Mouse (Mus musculus): ENCODE measurements at regions not wholly inside any gene's neighbourhood (a gene's known extent, or its start where the extent isn't known, plus 50 kb on each side); places are given as distances from the start of the nearest gene placed in this dataset.

- TF ChIP-seq GATA1 (IDR thresholded peaks at IDR 0.05; ENCODE audit: low read length) = no peak
Measured at GRCm38 (mm10) chr3:51111241-51111640, 113.0 kb upstream of the Noct start.

- no peak for TF ChIP-seq GATA1 (IDR thresholded peaks at IDR 0.05; ENCODE audit: low read length)
Measured at GRCm38 (mm10) chr3:51112351-51112750, 111.9 kb upstream of the Noct start.

- no peak for TF ChIP-seq GATA1 (IDR thresholded peaks at IDR 0.05; ENCODE audit: low read length)
Measured at GRCm38 (mm10) chr3:51115921-51116320, 108.3 kb upstream of the Noct start.

GRCm38 (mm10) chr3:51118706-51119105, 105.5 kb upstream of the Noct start:
- no peak for TF ChIP-seq GATA1 (IDR thresholded peaks at IDR 0.05; ENCODE audit: low read length)

GRCm38 (mm10) chr3:51120522-51120921, 103.7 kb upstream of the Noct start:
- TF ChIP-seq GATA1 (IDR thresholded peaks at IDR 0.05; ENCODE audit: low read length) = no peak

GRCm38 (mm10) chr3:51121703-51122540, 102.3 kb upstream of the Noct start:
- no peak for TF ChIP-seq GATA1 (IDR thresholded peaks at IDR 0.05; ENCODE audit: low read length)

GRCm38 (mm10) chr3:51122541-51122935, 101.7 kb upstream of the Noct start:
- no peak for TF ChIP-seq GATA1 (IDR thresholded peaks at IDR 0.05; ENCODE audit: low read length)

- TF ChIP-seq GATA1 (IDR thresholded peaks at IDR 0.05; ENCODE audit: low read length) = no peak
Measured at GRCm38 (mm10) chr3:51127875-51128274, 96.4 kb upstream of the Noct start.

GRCm38 (mm10) chr3:51128491-51129155, 95.6 kb upstream of the Noct start:
- TF ChIP-seq GATA1 (IDR thresholded peaks at IDR 0.05; ENCODE audit: low read length) = no peak

GRCm38 (mm10) chr3:51130709-51131108, 93.5 kb upstream of the Noct start:
- TF ChIP-seq GATA1 (IDR thresholded peaks at IDR 0.05; ENCODE audit: low read length) = no peak

- TF ChIP-seq GATA1 (IDR thresholded peaks at IDR 0.05; ENCODE audit: low read length) = no peak
Measured at GRCm38 (mm10) chr3:51131341-51131740, 92.9 kb upstream of the Noct start.

- no peak for TF ChIP-seq GATA1 (IDR thresholded peaks at IDR 0.05; ENCODE audit: low read length)
Measured at GRCm38 (mm10) chr3:51132736-51133135, 91.5 kb upstream of the Noct start.

GRCm38 (mm10) chr3:51135581-51135980, 88.7 kb upstream of the Noct start:
- no peak for TF ChIP-seq GATA1 (IDR thresholded peaks at IDR 0.05; ENCODE audit: low read length)

- no peak for TF ChIP-seq GATA1 (IDR thresholded peaks at IDR 0.05; ENCODE audit: low read length)
Measured at GRCm38 (mm10) chr3:51137730-51138312, 86.4 kb upstream of the Noct start.

- TF ChIP-seq GATA1 (IDR thresholded peaks at IDR 0.05; ENCODE audit: low read length) = no peak
Measured at GRCm38 (mm10) chr3:51145985-51146384, 78.3 kb upstream of the Noct start.

- TF ChIP-seq GATA1 (IDR thresholded peaks at IDR 0.05; ENCODE audit: low read length) = no peak
Measured at GRCm38 (mm10) chr3:51150012-51150411, 74.2 kb upstream of the Noct start.
